Mouse (Mus musculus) T-helper 17 cell (primary cell): Measurements from ENCODE around the gene Nmrk2.
"Not testable (repeated sequence)": the region's sequence is repeated elsewhere in the genome, so short reads cannot be mapped to it uniquely, and the experiment has no call there.

ENCODE experiments used
- in situ Hi-C, 2 experiments: fragments of 300-600 bp; cut with MboI, MseI; formaldehyde crosslinking; loops; 1 replicate in 1 of 2; 2 replicates in 1 of 2; pipeline ENCODE4 v1.15.1; 2025; ENCODE audit warnings: high pct_unique_total_duplicates in 2 of 2

The Nmrk2 gene

DNA sequence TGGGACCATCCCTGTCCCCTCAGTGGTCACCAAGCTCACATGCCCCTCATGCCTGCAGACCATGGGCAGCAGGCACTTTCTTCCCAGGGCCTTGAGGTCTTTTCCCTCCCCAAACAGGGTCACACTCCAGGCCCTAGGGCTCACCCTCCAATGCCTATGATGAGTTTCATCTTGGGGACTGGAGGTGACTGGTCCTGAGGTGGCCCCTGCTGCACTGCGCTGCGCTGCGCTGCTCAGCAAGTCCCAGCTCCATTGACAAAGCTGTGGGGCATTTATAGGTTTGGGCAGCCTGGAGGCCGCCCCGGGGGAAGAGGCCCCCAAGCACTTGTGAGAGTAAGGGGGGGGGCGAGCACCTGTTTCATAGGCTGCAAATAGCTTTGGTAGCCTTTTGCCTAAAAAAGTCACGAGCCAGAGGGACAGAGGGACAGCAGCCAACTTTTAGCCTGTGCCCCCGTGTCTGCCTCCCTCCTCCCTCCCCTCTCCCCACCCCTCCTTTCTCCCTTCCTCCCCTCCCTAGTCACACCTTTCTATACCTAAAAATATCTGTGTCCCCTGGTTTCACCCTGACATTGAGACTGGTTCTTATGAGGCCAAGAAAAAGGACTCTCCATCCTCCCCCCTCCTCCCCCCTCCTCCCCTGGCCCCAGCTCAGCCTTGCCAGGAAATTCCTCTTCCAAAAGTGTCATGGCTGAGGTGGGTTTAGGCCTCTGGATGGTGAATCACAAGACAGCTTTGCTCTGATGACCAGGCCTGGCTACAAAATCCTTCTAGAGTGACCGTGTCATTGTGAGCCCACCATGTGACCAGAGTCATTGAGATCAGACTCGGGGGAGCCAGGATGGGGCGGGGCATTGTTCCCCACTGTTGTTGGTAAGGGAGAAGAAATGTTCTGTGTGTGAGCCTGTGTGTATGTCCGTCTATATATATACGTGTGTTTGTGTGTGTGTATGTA, at the start of gene Nmrk2:
Gene Nmrk2, minus strand, starts transcription at position 245 of the 952 bp plus-strand sequence.
- in situ Hi-C loops = no loop called here

DNA sequence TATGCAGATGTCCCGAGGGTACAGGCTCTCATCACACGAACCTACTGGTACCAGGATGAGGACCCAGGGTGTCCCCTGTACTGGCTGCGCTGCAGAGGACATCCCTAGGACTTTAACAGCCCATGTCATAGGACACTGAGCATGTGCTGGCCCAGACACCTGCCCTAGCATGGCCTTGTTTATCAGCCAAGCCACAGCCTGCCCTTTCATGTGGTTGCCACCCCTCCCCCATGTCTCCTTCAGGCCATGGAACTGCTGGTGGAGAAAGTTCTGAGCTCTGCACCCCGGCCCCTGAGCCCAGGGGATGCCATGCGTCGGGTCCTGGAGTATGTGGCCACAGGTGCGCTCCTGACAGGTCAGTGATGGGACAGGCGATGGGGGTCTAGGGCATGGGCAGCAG, 47.6 kb upstream of the Nmrk2 start:
- in situ Hi-C loops = loop anchor here in 1 of 2 experiments (5.0 kb wide), 1 partner anchor 42 kb away; no protein-coding TSS in a partner anchor

DNA sequence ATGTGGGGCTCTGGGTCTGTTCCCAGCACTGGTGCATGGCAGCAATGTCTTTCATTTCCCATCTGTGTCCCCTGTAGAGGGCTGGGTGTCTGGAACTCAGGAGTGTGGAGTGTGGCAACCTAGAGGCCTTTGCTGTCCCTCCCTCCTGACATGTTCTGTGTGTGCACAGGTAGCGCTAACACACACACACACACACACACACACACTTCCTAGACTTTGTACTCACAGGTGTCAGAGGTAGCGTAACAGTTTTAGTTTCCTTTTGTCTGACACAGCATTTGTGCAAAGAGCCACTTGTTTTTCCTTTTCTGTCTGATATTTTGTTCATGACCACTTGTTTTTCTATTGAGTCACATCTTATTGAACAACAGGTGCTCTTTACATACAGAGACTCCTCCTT, 46.0 kb upstream of the Nmrk2 start:
- in situ Hi-C loops = loop anchor here in 1 of 2 experiments (5.0 kb wide), 1 partner anchor 41 kb away; no protein-coding TSS in a partner anchor

DNA sequence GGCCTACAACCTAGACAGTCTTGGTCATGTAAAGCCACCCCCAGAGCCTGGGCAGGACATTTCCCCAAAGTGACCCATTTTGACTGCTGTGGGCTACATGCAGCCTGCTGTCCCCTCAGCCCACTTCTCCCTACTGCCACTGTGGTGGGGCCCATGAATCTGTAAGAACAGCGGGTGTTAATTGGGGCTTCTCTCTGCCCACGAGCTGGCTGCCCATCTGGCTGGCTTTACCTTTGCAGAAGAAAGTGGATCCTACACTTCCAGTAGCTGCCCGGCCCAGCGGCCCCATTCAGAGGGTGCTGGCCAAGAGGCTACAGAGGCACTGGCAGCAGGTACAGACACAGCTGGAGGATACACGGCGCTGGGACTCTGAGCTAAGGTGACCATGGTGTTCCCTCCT, 43.3 kb upstream of the Nmrk2 start:
- in situ Hi-C loops = loop anchor here in 1 of 2 experiments (5.0 kb wide), 1 partner anchor 38 kb away; no protein-coding TSS in a partner anchor

DNA sequence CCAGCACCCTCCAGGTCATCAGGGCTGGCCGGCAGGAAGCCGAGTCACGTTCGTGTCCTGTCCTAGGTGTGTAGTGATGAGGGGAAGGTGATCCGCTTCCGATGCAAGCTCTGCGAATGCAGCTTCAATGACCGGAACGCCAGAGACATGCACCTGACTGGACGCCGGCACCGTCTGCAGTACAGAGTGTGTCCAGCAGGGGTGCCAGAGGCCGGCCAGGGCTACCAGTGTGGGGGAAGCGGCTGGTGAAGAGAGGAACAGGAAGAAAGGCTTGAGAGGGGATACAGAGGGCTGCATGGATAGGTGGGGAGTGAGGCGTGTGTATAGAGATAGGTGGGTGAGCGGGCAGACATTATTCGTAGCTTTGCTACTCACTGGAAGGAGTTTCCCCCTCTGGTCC, 42.7 kb upstream of the Nmrk2 start:
- in situ Hi-C loops = no loop called here

DNA sequence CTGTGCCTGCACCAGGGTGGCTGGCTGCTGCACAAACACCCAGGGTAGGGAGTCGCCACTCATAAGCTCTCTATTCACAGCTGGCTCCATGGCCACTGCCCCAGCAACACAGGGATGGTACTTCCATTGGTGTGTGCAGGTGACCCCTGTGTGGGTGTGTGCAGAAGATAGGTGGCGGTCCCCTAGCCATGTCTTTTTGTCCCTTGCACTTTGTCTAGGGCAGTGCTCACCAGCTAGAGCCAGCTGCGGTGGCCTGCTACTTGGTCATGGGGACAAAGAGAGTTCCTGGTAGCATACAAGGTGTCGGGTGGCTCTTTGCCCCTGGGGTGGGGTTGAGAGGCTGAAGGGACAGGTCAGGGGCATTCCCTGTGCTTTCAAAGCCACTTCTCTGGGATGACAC, 42.3 kb upstream of the Nmrk2 start:
- in situ Hi-C loops = no loop called here

DNA sequence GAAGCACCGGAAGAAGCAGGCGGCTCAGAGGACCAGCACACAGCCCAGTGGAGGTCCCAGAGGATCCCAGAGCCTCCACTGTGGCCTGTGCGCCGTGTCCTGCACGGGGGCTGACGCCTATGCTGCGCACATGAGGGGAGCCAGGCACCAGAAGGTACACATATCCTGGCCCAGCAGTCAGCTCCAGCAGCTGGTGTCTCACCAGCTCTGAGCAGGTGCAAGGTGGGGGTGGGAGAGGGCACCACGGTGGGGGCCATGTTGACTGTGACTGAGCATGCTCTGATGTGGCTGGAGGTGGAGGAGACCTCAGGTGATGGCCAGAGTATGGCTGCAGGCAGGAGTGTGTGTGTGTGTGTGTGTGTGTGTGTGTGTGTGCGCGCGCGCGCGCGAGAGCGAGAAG, 40.2 kb upstream of the Nmrk2 start:
- in situ Hi-C loops = no loop called here

DNA sequence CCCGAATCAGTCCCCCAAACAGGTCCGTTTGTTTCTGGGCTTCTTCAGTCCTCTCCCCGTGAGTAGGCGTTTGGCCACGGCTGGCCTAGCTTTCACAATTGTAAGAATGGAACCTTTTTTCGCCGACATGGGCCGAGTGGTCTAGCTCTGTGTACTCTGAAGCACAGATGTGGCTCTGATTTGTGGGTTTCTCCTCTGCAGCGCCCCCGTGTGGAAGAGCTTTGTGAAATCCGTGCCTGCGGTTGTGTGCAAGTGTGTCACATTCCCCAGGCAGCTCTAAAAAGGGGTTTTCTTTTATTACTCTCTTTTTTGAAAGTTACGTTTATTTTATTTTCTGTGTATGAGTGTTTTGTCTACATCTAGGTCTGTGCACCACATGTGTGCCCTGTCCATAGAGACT, 39.0 kb upstream of the Nmrk2 start:
- in situ Hi-C loops = no loop called here

DNA sequence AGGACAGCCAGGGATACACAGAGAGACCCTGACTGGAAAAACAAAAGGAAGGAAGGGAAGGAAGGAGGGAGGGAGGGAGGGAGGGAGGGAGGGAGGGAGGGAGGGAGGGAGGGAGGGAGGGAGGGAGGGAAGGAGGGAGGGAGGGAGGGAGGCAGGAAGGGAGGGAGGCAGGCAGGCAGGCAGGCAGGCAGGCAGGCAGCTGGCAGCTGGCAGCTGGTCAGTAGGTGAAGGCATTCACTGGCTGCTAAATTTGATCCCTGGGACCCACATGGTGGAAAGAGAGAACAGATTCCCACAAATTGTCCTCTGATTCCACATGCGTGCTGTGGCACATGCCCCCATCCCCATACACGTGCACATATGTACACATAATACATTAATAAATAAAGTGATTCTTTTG, 36.8 kb upstream of the Nmrk2 start:
- in situ Hi-C loops = loop anchor here in 1 of 2 experiments (10.0 kb wide), 1 partner anchor 1536 kb away; no protein-coding TSS in a partner anchor

DNA sequence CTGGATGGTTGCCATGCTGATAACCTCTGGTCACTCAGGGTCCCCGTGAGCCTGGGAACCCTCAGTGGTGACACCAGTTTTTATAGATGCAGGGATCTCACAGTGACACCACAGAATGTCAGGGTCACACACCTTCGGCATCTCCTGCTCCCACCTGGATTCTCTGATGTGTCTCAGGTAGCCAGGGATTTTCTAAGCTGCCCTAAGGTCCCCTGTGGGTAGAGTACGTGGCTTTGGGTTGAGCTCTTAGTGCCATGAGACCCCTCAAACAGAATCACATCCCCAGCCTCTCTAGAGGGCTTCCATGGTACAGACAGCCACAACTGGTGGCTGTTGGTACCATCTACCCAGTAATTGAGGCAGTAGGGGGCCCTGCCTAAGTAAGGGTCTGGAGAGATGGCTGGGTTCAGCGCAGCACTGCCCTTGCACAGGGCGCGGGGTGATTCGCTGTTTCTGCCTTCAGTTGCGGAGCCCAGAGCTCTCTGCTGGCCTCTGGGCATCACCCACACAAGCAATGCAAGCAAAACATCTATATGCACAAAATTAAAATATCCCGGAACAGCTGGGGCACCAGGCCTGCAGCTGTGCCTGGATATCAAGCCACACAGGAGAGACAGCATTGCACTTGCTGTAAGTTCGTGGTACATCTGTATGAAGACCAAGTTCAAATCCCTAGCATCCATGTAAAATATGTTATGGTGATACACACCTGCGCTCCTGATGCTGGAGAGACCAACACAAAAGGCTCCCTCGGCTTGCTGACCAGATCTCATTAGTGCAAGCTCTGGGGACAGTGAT, 34.8 kb upstream of the Nmrk2 start:
- in situ Hi-C loops = loop anchor here in 1 of 2 experiments (10.0 kb wide), 1 partner anchor 1538 kb away; no protein-coding TSS in a partner anchor

DNA sequence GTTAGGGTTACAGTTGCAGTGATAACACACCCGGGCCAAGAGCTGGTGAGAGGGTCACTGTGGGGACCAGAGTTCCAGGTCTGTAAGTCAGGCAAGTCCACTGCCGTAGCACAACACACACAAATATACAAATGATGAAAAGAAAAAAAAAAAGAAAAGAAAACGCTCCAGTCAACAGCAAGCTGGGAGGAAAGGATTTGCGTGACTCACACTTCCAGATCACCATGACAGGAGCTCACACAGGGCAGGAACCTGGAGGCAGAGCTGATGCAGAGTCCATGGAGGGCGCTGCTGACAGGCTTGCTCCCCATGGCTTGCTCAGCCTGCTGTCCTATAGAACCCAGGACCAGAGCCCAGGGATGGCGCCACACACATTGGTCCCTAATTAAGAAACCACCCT, 32.4 kb upstream of the Nmrk2 start:
- in situ Hi-C loops = loop anchor here in 1 of 2 experiments (10.0 kb wide), 1 partner anchor 1541 kb away; no protein-coding TSS in a partner anchor

DNA sequence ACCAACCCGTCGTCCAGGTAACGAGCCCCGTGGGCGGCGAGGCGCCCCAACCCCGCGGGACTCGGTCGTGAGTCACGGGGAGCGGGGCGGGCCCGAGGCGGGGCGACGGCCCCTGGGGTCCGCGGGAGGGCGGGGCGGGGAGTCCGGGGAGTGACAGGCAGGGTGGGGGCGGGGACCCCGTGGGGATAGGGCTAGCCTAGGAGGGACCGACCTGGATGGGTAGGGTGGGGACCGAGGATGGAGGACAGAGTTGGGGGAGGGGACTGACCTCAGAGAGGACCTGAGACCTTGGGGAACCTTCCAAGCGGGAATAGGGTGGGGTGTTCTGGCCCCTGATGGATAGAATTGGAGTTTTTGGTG, 31.4 kb upstream of the Nmrk2 start:
- in situ Hi-C loops = loop anchor here in 1 of 2 experiments (10.0 kb wide), 1 partner anchor 1542 kb away; no protein-coding TSS in a partner anchor

DNA sequence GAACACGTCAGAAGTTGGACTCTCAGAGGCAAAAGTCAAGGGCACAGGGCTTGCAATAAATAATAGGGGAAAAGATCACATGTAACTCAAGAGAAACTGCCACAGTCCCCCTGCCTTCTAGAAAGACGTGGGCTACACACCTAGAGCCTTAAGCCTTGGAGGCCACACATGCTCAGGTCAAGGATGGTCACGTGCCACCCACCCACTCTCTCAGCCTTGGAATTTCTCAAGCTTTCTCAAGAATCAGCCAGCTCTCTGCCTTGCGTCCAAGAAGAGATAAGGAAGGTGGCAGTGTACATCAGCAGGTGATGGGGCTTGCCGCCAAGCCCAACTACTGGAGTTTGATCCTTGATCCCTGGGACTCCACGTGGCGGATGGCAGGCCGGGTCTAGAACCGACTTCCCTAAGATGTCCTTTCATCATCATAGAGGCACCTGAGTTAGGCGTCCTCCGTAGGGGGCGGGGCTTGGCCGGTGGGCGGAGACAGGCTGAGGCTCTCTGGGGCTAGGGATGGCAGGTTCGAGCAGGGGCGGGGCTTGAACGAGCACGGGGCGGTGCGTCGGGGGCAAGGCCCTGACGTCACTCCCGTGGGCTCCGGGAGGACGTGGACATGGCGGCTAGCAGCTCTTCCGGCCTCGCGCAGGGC, 30.9 kb upstream of the Nmrk2 start, which contains the start of gene Zfr2:
Gene Zfr2, plus strand, starts transcription at position 576 of the 646 bp plus-strand sequence.
- in situ Hi-C loops = loop anchor here in 1 of 2 experiments (10.0 kb wide), 1 partner anchor 1542 kb away; no protein-coding TSS in a partner anchor

DNA sequence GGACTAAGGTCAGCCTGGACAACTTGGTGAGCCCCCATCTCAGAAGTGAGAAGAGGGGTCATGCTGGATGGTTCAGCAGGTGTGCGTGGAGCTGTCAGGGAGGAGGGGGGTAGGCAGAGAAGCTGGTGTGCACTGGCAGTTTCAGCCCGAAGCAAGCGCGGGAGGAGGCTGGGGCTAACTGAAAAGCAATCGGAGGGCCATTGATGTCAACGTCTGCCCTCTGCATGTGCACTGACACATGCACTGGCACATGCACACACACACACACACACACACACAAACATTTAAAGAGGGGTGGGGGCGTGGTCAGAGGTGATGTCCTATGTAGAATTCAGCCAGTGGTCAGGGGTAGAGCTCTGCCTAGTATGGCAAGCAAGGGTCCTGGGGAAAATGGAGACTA, 29.6 kb upstream of the Nmrk2 start:
- in situ Hi-C loops = loop anchor here in 1 of 2 experiments (10.0 kb wide), 1 partner anchor 1543 kb away; no protein-coding TSS in a partner anchor

DNA sequence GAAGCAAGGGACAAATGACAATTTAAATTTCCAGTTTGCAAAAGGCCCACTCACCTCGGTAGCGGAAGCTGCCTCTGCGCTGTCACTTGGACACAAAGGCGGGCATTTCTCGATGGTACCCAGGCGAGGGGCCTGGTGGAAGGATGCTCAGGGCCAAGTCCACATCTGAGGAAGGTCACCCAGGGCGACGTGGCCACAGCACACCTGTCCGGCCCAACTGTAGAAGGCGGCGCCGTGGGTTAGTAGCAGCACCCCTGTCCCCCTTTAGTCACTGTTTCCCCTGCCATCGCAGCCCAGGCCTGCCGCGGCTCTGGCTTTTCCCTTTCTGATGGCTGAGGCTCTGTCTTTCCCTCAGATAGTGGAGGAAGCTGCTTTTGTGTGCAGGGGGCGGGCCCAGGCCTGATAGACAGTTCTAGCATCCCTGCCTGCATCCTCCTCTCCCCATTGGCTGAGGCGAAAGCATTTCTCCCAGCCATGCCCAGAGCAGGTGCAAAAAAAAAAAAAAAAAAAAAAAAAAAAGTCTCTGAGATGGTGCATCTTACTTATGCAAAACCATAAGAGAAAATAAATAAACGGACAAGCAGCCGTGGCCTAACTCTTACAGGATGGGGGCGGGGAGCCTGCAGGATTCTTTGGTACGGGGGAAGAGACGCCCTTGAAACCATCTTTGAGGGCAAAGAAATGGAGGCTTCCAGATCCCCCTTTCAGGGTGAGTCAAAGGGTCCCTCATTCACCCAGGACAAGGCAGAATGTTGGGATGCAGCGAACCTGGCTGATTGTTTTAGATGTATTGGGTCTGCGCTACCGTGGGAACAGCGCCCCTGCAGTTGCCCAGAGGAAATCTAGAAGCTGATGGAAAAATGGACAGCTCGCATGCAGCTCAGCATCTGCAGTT, 28.8 kb upstream of the Nmrk2 start, which contains the start of gene Atcay:
Gene Atcay, minus strand, starts transcription at position 396 of the 895 bp plus-strand sequence.
- in situ Hi-C loops = loop anchor here in 1 of 2 experiments (10.0 kb wide), 1 partner anchor 1544 kb away; no protein-coding TSS in a partner anchor

DNA sequence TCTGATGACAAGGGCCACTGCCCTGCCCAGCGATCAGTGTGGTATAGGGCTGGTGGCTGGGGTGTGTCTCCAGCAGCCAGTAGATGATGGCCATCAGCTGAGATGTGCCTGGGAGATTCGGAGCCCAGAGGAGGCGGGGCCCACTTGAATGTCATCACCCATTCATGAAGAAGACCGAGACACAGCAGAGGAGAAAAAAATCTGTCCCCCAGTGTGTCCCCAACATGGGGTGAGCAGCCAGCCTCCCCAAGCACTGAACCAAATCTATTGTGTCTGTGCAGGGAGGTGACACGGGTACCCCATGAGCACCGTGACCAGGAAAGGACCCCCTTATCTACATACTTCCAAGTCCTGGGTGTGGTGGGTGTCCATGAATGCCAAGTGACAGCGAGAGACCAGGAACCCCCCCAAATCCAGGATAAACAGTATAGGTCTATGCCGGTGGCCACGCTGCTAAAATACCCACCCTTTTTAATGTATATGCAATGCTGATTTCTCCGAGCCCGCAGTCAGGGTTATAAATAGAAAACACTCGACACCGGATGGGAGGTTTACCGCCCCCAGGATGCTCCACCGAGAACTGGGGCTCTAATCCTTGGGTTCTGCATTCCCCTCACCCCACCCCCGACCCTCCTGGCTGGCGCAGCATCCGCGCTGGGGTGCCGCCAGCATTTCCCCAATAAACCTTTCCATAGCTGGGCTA, 28.0 kb upstream of the Nmrk2 start:
- in situ Hi-C loops = loop anchor here in 1 of 2 experiments (10.0 kb wide), 1 partner anchor 1545 kb away; no protein-coding TSS in a partner anchor

DNA sequence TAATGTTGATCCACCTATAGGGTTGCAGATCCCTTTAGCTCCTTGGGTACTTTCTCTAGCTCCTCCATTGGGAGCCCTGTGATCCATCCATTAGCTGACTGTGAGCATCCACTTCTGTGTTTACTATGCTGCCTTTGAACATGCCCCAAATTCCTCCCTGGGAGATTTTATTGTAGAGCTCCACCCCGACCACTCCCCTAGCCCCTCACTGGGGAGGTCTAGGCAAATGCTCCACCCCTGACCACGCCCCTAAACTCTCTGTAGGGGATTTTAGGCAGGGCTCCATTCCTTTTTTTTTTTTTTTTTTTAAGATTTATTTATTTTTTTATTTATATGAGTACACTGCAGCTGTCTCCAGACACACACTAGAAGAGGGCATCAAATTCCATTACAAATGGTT, 21.9 kb upstream of the Nmrk2 start:
- in situ Hi-C loops = not testable (repeated sequence)

DNA sequence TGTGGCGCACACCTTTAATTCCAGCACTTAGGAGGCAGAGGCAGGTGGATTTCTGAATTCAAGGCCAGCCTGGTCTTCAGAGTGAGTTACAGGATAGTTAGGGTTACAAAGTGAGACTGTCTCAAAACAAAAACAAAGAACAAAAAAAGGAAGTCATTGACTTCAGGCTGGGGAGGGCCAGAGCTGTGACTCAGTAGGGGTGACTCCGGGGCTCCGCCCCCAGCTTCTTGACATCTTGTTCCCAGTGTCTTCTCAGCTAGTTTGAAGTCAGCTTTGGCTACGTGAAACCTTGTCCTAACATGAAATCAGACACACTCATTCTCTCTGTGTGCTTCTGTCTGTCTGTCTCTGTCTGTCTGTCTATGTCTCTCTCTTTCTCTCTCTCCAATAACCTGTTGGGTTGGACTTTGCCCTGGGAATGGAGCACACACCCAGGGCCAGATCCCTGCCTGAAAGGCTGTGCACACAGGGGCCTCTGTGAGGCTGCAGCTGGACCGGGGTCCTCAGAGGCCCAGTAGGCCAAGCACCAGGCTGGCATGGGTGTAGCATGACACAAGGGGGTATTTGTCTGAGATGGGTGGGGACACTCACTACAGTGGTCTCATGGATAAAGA, 19.7 kb upstream of the Nmrk2 start:
- in situ Hi-C loops = no loop called here

DNA sequence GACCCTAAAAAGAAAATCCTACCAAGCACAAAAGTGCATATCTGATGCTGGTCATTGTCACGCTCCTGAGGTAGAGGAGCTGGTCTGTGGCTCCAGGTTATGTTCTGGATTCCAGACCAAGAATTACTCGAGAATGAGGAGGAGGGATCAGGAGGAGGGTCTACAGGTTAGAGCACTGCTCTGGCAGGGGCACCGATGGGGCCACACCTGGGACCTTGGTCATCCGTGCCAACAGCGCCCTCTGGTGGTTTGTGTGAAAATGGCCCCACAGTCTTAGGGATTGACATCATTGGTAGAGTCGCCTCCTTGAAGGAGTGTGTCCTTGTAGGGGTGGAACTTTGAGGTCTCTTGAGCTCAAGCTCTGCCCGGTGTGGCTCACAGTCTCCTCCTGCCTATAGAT, 16.1 kb upstream of the Nmrk2 start:
- in situ Hi-C loops = no loop called here
